Mouse (Mus musculus): ENCODE measurements around the gene Narfl.

GRCm38 (mm10) chr17:25794197-25794596 lies 20.6 kb downstream of the Narfl start:
- no peak for TF ChIP-seq CHD2 (IDR thresholded peaks at IDR 0.05; ENCODE audit: low read depth, low read length)
- no peak for TF ChIP-seq MAFK (IDR thresholded peaks at IDR 0.05; ENCODE audit: insufficient read depth, low read depth, low read length)
- TF ChIP-seq ZNF384 (IDR thresholded peaks at IDR 0.05; ENCODE audit: low read depth, low read length), result no peak
- no peak for TF ChIP-seq HCFC1 (IDR thresholded peaks at IDR 0.05; ENCODE audit: borderline replicate concordance, insufficient read depth, low read length)

All from ES-E14 (cell line).